ENCODE assay signal across 8 mouse cellular contexts in genomic region chr9:21366541-21367220, GRCm38 (mm10). TPM values are rescaled to one million over a fixed set of nuclear protein-coding genes. Genes with fewer than 3 reads are reported as not detected.
DNase-seq lines count a peak whose midpoint lies in the region; ATAC-seq and TF ChIP-seq lines count a peak whose summit lies in the region.

No protein-coding gene starts in this region.

- TF ChIP-seq CTCF in heart, adult 2 months (IDR thresholded peaks at IDR 0.05): peak; percentile 87

- intact Hi-C loops in heart, adult 2 months (cut with DNase I): loop anchor here (1.0 to 5.0 kb wide), 3 partner anchors 44 to 124 kb away; no protein-coding TSS in a partner anchor

- H3K27me3 ChIP-seq in heart, adult 2 months (ENCODE audit: control insufficient read depth, insufficient read depth, low read length): no peaks in the 10 kb centered on the region
- no peaks in the 10 kb centered on the region; the same call in 1 of the 2 replicates for H3K27me3 ChIP-seq in kidney, embryonic 14.5 days (ENCODE audit: control insufficient read depth, insufficient read depth, low read length)
- H3K27me3 ChIP-seq in limb, embryonic 13.5 days: peaks cover 10% of the 10 kb centered on the region; the same call in 1 of the 2 replicates
- no peaks in the 10 kb centered on the region; the same call in 1 of the 2 replicates for H3K27me3 ChIP-seq in midbrain, embryonic 15.5 days (replicated peaks)

- H3K4me2 ChIP-seq in kidney, embryonic 14.5 days (replicated peaks; ENCODE audit: low read depth, low read length): peak overlapping the region; percentile 54
- H3K4me2 ChIP-seq in limb, embryonic 13.5 days (replicated peaks): peak overlapping the region; percentile 68
- H3K4me2 ChIP-seq in midbrain, embryonic 15.5 days: peak overlapping the region; percentile 56

- H3K9ac ChIP-seq in heart, adult 2 months (ENCODE audit: low read depth, low read length): no peak overlapping the region
- peak overlapping the region; percentile 44; the same call in 1 of the 2 replicates for H3K9ac ChIP-seq in kidney, embryonic 14.5 days (ENCODE audit: low read depth, low read length)
- H3K9ac ChIP-seq in limb, embryonic 13.5 days: peak overlapping the region; percentile 61
- peak overlapping the region; percentile 21; the same call in 1 of the 2 replicates for H3K9ac ChIP-seq in midbrain, embryonic 15.5 days

- no peaks in the 10 kb centered on the region for H3K79me2 ChIP-seq in heart, adult 2 months (replicated peaks; ENCODE audit: control insufficient read depth, insufficient read depth, low read length)

- peak overlapping the region; percentile 94 for H3K27ac ChIP-seq in heart, adult 2 months
- peak overlapping the region; percentile 76 for H3K27ac ChIP-seq in kidney, embryonic 14.5 days (ENCODE audit: low read depth, low read length)
- peak overlapping the region; percentile 82 for H3K27ac ChIP-seq in limb, embryonic 13.5 days
- peak overlapping the region; percentile 84 for H3K27ac ChIP-seq in midbrain, embryonic 15.5 days

- 25% methylated on average over 14 of the region's 14 CpGs for WGBS in heart, adult 2 months
- 41% methylated on average over 14 of the region's 14 CpGs for WGBS in kidney, embryonic 14.5 days
- WGBS in limb, embryonic 13.5 days: 31% methylated on average over 14 of the region's 14 CpGs
- 33% methylated on average over 14 of the region's 14 CpGs for WGBS in midbrain, embryonic 15.5 days

- ATAC-seq in kidney, embryonic 14.5 days (ENCODE audit: low FRiP score, low TSS enrichment): no peak
- no peak for ATAC-seq in limb, embryonic 13.5 days (ENCODE audit: low FRiP score, low read depth)
- ATAC-seq in midbrain, embryonic 15.5 days (replicated peaks): peak; percentile 30

- no peak for TF ChIP-seq POLR2A in heart, adult 2 months (IDR thresholded peaks at IDR 0.05; ENCODE audit: insufficient read depth, low read depth, low read length)

- H3K4me1 ChIP-seq in heart, adult 2 months (ENCODE audit: control insufficient read depth, insufficient read depth, low read length): no peaks in the 10 kb centered on the region; the same call in 1 of the 2 replicates
- H3K4me1 ChIP-seq in kidney, embryonic 14.5 days (ENCODE audit: control insufficient read depth, insufficient read depth, low read length): peaks cover 5% of the 10 kb centered on the region; the same call in 1 of the 2 replicates
- peaks cover 24% of the 10 kb centered on the region for H3K4me1 ChIP-seq in limb, embryonic 13.5 days
- H3K4me1 ChIP-seq in midbrain, embryonic 15.5 days: peaks cover 23% of the 10 kb centered on the region

- no peak for TF ChIP-seq EP300 in heart, adult 2 months (IDR thresholded peaks at IDR 0.05; ENCODE audit: insufficient read depth, low read depth, low read length)

- H3K4me3 ChIP-seq in heart, adult 2 months: peak overlapping the region; percentile 39
- H3K4me3 ChIP-seq in kidney, embryonic 14.5 days (ENCODE audit: low read length): peak overlapping the region; percentile 97
- H3K4me3 ChIP-seq in limb, embryonic 13.5 days: peak overlapping the region; percentile 42
- H3K4me3 ChIP-seq in midbrain, embryonic 15.5 days: peak overlapping the region; percentile 31

- H3K36me3 ChIP-seq in heart, adult 2 months (ENCODE audit: control insufficient read depth, insufficient read depth, low read length): no peaks in the 10 kb centered on the region
- H3K36me3 ChIP-seq in kidney, embryonic 14.5 days (ENCODE audit: control insufficient read depth, insufficient read depth, low read length): peaks cover 4% of the 10 kb centered on the region; the same call in 1 of the 2 replicates
- peaks cover 6% of the 10 kb centered on the region for H3K36me3 ChIP-seq in limb, embryonic 13.5 days
- no peaks in the 10 kb centered on the region for H3K36me3 ChIP-seq in midbrain, embryonic 15.5 days (replicated peaks)

- DNase-seq in ovary, postnatal 14 days (ENCODE audit: low spot score): peak; percentile 54
- DNase-seq in ovary, adult 18-20 months (ENCODE audit: low spot score): no peak
- DNase-seq in embryo, embryonic 10.5 days (ENCODE audit: low spot score): peak; percentile 75
- DNase-seq in heart, adult 2 months: peak; percentile 58 to 65
- DNase-seq in spleen, postnatal 4 days (ENCODE audit: low spot score in 2 of 2): peak; percentile 77 to 91

- no peaks in the 10 kb centered on the region for H3K9me3 ChIP-seq in kidney, embryonic 14.5 days (ENCODE audit: control insufficient read depth, low read length)
- H3K9me3 ChIP-seq in limb, embryonic 13.5 days: no peaks in the 10 kb centered on the region
- no peaks in the 10 kb centered on the region for H3K9me3 ChIP-seq in midbrain, embryonic 15.5 days

RNA-seq across cellular contexts. Expression of gene Ilf3, which starts 1.0 kb away (rescaled TPM):
- 10 to 100 TPM; 27.7 to 29.0 TPM for total RNA-seq in heart, adult 2 months (2021)
- 22.6 and 29.0 TPM in 2 replicates for polyA plus RNA-seq in heart, adult 2 months (2012; rRNA removed)
- 122 and 235 TPM in 2 replicates for polyA plus RNA-seq in kidney, embryonic 14.5 days (2014; fragmentation: Nextera tagmentation; extraction: Ambion mirVana)
- 257 and 268 TPM in 2 replicates for polyA plus RNA-seq in limb, embryonic 13.5 days (2015; fragmentation: Nextera tagmentation; extraction: Ambion mirVana)
- 246 and 256 TPM in 2 replicates for polyA plus RNA-seq in midbrain, embryonic 15.5 days (2015; fragmentation: Nextera tagmentation; extraction: Ambion mirVana)

RNA-seq across cellular contexts. Expression of gene Qtrt1, which starts 45.0 kb away (rescaled TPM):
- total RNA-seq in heart, adult 2 months (2021): 1 to 10 TPM; 8.3 to 8.5 TPM
- 19.2 and 20.8 TPM in 2 replicates for polyA plus RNA-seq in heart, adult 2 months (2012; rRNA removed)
- 55.7 and 76.0 TPM in 2 replicates for polyA plus RNA-seq in kidney, embryonic 14.5 days (2014; fragmentation: Nextera tagmentation; extraction: Ambion mirVana)
- 49.5 and 52.2 TPM in 2 replicates for polyA plus RNA-seq in limb, embryonic 13.5 days (2015; fragmentation: Nextera tagmentation; extraction: Ambion mirVana)
- 59.0 and 59.3 TPM in 2 replicates for polyA plus RNA-seq in midbrain, embryonic 15.5 days (2015; fragmentation: Nextera tagmentation; extraction: Ambion mirVana)

RNA-seq across cellular contexts. Expression of gene Slc44a2, which starts 46.2 kb away (rescaled TPM):
- 10 to 100 TPM; 77.0 to 89.5 TPM for total RNA-seq in heart, adult 2 months (2021)
- 86.8 and 148 TPM in 2 replicates for polyA plus RNA-seq in heart, adult 2 months (2012; rRNA removed)
- polyA plus RNA-seq in kidney, embryonic 14.5 days (2014; fragmentation: Nextera tagmentation; extraction: Ambion mirVana): 46.2 and 80.5 TPM in 2 replicates
- polyA plus RNA-seq in limb, embryonic 13.5 days (2015; fragmentation: Nextera tagmentation; extraction: Ambion mirVana): 118 and 131 TPM in 2 replicates
- 63.3 and 70.0 TPM in 2 replicates for polyA plus RNA-seq in midbrain, embryonic 15.5 days (2015; fragmentation: Nextera tagmentation; extraction: Ambion mirVana)

RNA-seq across cellular contexts. Expression of gene Ap1m2, which starts 54.5 kb away (rescaled TPM):
- not detected for total RNA-seq in heart, adult 2 months (2021)
- 1.0 TPM in 1 of 2 replicates, not detected in the other for polyA plus RNA-seq in heart, adult 2 months (2012; rRNA removed)
- polyA plus RNA-seq in kidney, embryonic 14.5 days (2014; fragmentation: Nextera tagmentation; extraction: Ambion mirVana): 33.7 and 36.0 TPM in 2 replicates
- polyA plus RNA-seq in limb, embryonic 13.5 days (2015; fragmentation: Nextera tagmentation; extraction: Ambion mirVana): 10.5 and 11.7 TPM in 2 replicates
- polyA plus RNA-seq in midbrain, embryonic 15.5 days (2015; fragmentation: Nextera tagmentation; extraction: Ambion mirVana): 1.1 and 1.2 TPM in 2 replicates

RNA-seq across cellular contexts. Expression of gene Dnm2, which starts 58.0 kb away (rescaled TPM):
- 10 to 100 TPM; 63.9 to 64.8 TPM for total RNA-seq in heart, adult 2 months (2021)
- polyA plus RNA-seq in heart, adult 2 months (2012; rRNA removed): 52.1 and 68.2 TPM in 2 replicates
- 47.8 and 66.1 TPM in 2 replicates for polyA plus RNA-seq in kidney, embryonic 14.5 days (2014; fragmentation: Nextera tagmentation; extraction: Ambion mirVana)
- 72.5 and 77.0 TPM in 2 replicates for polyA plus RNA-seq in limb, embryonic 13.5 days (2015; fragmentation: Nextera tagmentation; extraction: Ambion mirVana)
- 71.5 and 74.9 TPM in 2 replicates for polyA plus RNA-seq in midbrain, embryonic 15.5 days (2015; fragmentation: Nextera tagmentation; extraction: Ambion mirVana)

Comparison
In these comparisons a context has a peak if more than half of its experiments do, and no peak if none do; other contexts are left out.
1. H3K4me3 ChIP-seq: peak in every context shown above with its lines; median percentile 97 in kidney, embryonic 14.5 days; 42 in limb, embryonic 13.5 days; 39 in heart, adult 2 months; 31 in midbrain, embryonic 15.5 days.